Mouse (Mus musculus): ENCODE data around the gene Bag5. TPM values are rescaled to one million over a fixed set of nuclear protein-coding genes. Genes with fewer than 3 reads are reported as not detected.

Bag5 gene
- polyA plus RNA-seq, 1 experiment: 49.6 TPM

DNA sequence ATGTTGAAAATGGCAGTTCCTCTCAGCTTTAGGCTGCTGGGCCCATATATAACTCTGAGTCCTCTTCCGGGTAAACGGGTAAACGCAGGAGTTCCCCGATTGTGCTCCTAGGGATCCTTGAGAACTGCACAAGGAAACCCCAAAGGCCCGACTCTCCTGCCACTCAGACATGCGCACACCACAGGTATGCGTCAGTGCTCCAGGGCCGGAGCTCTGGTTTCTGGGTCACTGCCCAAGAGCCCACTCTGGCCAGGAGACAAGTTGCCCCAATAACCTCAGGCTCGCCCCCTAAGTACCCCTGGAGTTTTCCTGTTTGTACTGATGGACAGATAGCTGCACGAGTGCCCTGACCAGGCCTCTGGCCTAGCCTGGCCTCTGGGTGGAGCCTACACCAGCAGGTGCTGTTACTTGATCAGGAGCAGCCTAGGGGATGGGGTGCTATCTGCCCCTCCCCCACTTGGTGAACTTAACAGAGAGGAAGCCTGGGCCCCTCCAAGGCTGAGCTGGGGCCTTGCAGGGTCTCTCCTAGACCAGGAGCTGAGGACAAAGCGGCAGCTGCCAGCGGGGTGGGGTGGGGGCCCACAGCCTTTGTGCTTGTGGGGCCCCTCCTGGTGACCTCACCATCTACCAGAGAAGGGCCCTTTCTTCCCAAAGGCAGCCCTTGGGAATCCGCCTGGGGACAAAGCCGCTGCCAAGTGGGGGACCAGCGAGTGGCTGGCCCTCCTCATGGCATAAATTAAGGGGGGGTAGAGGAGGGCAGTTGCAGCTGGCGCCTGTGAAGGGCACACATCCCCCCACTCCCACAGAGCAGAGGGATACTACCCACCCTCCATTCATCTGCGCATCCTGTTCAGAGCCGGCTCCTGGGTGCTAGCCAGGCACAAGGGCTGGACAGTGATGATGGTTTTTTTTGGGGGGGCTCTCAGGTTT lies 19.5 kb downstream of the Bag5 start:
- TF ChIP-seq CTCF (IDR thresholded peaks at IDR 0.05; ENCODE audit: extremely low read depth, insufficient read depth, low read length): no peak
- TF ChIP-seq POLR2A (IDR thresholded peaks at IDR 0.05; ENCODE audit: extremely low read depth, insufficient read depth, low read length): no peak
- Histone ChIP-seq H3K27ac (ENCODE audit: insufficient read depth, low read length) (peak overlapping the region; percentile 89), H3K4me1 (ENCODE audit: control insufficient read depth, insufficient read depth, low read length) (peaks cover 17% of the 10 kb centered on the region), H3K4me3 (ENCODE audit: insufficient read depth, low read length) (no peak overlapping the region)

DNA sequence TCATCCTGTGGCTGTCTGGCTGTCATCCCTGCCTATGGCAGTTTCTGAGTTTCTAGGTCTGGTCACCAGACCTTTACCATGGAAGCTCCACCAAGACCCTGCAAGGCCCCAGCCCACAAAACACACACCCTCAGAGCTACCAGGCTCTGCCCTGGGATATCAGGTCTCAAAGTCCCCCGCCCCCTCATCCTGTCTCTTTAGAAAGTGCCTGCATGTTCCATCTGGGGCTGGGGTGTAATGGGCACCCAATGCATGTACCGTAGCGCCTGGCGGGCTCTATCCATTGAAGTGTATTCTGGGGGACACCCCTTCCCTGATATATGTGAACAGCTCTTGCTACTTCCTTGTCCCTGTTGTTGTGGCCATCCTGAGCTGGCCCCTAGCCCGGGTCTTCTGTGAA lies 20.2 kb downstream of the Bag5 start:
- H3K4me3 ChIP-seq (ENCODE audit: insufficient read depth, low read length): no peak overlapping the region
- peak overlapping the region; percentile 89; the same call in 1 of the 2 replicates for H3K27ac ChIP-seq (ENCODE audit: insufficient read depth, low read length)
- TF ChIP-seq CTCF (IDR thresholded peaks at IDR 0.05; ENCODE audit: extremely low read depth, insufficient read depth, low read length) (no peak), POLR2A (IDR thresholded peaks at IDR 0.05; ENCODE audit: extremely low read depth, insufficient read depth, low read length) (no peak)
- H3K4me1 ChIP-seq (ENCODE audit: control insufficient read depth, insufficient read depth, low read length): peaks cover 20% of the 10 kb centered on the region

DNA sequence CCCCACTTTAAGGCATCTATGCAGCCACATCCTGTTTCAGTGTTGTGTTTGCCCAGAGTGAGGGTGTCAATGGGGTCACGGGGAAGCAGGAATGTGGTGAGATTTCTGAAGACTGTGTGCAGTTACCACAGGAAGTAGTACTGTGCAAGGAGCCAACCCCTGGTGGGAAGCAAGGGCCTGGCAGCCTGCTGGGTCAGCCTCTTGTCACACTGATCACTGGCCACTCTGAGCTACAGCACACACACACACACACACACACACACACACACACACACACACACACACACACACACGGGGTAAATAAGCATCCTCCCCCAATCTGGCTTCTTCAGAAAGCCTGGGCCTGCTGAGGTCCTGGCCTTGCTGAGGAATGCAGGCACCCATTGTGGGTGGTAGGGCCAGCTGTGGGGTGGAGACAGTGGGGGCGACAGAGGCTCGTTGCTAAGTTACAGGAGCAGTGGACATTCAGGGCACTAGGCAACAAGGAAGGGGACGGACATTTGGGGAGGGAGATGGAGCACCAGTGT lies 21.6 kb downstream of the Bag5 start:
- 0 out of 2 replicates have a peak overlapping the region, but pooled peaks have one; percentile 52 for H3K27ac ChIP-seq (ENCODE audit: insufficient read depth, low read length)
- no peak overlapping the region for H3K4me3 ChIP-seq (ENCODE audit: insufficient read depth, low read length)
- TF ChIP-seq POLR2A (IDR thresholded peaks at IDR 0.05; ENCODE audit: extremely low read depth, insufficient read depth, low read length): no peak
- TF ChIP-seq CTCF (IDR thresholded peaks at IDR 0.05; ENCODE audit: extremely low read depth, insufficient read depth, low read length): no peak
- peaks cover 30% of the 10 kb centered on the region for H3K4me1 ChIP-seq (ENCODE audit: control insufficient read depth, insufficient read depth, low read length)

DNA sequence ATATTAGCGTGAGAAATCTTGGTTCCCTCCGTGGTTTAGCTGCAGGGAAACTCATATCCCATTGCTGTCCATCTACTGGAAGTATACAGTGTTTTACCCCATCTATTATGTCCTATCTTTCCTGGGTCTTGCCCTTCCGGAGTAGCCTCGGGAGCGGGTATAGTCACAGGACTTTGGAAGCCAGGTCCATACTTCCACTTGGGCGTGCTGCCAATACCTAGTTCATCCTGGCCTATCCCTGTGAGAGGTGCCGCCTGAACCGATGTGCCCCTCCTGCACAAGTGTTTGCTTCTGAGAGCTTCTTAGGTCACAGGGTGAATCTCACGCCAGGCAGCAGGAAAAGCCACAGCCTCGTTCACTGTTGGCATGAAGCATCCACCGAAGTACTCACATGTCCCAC lies 23.6 kb downstream of the Bag5 start:
- no peak overlapping the region for H3K27ac ChIP-seq (ENCODE audit: insufficient read depth, low read length)

DNA sequence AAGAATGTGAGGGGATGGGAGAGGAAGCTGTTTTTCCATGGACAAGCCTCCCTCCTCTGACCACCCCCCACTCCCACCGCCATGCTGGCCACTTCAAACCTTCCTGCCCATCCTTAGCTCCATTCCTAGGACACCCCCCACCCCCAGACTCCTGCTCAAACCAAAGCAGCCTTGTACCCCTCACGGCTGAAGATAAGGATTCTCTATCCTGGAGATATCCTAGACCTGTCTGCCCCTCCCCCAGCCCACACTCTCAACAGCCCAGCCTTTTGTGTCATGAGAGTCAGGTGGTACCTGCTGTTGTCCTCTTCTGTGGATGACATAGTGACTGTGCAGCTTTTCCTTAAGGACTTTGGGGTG lies 25.0 kb downstream of the Bag5 start:
- H3K4me1 ChIP-seq (ENCODE audit: control insufficient read depth, insufficient read depth, low read length): peaks cover 19% of the 10 kb centered on the region
- H3K4me3 ChIP-seq (ENCODE audit: insufficient read depth, low read length): no peak overlapping the region
- TF ChIP-seq CTCF (IDR thresholded peaks at IDR 0.05; ENCODE audit: extremely low read depth, insufficient read depth, low read length): no peak
- TF ChIP-seq POLR2A (IDR thresholded peaks at IDR 0.05; ENCODE audit: extremely low read depth, insufficient read depth, low read length): no peak
- peak overlapping the region; percentile 74 for H3K27ac ChIP-seq (ENCODE audit: insufficient read depth, low read length)

More for the DNA sequence above, 23.6 kb downstream of the Bag5 start:
- TF ChIP-seq CTCF (IDR thresholded peaks at IDR 0.05; ENCODE audit: extremely low read depth, insufficient read depth, low read length): no peak
- no peak for TF ChIP-seq POLR2A (IDR thresholded peaks at IDR 0.05; ENCODE audit: extremely low read depth, insufficient read depth, low read length)
- H3K4me1 ChIP-seq (ENCODE audit: control insufficient read depth, insufficient read depth, low read length): peaks cover 23% of the 10 kb centered on the region
- H3K4me3 ChIP-seq (ENCODE audit: insufficient read depth, low read length): no peak overlapping the region

DNA sequence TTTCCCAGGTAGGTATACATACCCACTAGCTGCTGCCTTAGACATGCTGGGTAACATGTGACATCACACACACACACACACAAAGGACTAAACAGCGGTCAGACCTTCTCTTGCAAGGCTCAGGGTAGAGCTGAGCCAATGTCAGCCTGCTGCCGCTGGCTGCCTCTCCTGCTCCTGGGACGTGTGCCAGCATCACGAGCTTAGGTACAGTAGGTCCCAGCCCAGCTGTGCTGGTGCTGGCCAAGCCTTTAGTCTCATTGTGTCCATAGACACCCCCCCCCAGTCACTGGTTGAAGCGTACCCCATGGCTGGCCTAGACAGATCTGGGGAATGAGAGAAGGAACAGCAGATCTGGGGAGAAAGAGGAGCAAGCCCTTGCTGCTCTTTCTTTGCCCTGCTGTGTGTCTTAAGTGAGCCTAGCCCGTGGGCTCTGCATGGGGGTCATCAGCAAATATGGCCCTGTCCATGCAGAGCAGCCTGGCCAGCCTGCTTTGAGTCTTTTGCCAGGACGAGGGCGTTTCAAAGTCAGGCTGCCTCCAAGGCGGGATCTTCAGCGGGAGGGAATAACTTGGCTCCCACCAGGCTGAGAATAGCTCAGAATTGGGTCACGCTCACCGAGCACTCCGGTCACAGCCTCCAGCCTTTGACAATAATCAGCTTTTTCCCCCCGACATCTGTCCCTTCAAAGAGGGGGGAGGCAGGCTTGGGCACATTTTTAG lies 25.5 kb downstream of the Bag5 start:
- Histone ChIP-seq H3K4me3 (ENCODE audit: insufficient read depth, low read length) (no peak overlapping the region), H3K27ac (ENCODE audit: insufficient read depth, low read length) (peak overlapping the region; percentile 74), H3K4me1 (ENCODE audit: control insufficient read depth, insufficient read depth, low read length) (peaks cover 19% of the 10 kb centered on the region)
- TF ChIP-seq POLR2A (IDR thresholded peaks at IDR 0.05; ENCODE audit: extremely low read depth, insufficient read depth, low read length) (no peak), CTCF (IDR thresholded peaks at IDR 0.05; ENCODE audit: extremely low read depth, insufficient read depth, low read length) (no peak)

DNA sequence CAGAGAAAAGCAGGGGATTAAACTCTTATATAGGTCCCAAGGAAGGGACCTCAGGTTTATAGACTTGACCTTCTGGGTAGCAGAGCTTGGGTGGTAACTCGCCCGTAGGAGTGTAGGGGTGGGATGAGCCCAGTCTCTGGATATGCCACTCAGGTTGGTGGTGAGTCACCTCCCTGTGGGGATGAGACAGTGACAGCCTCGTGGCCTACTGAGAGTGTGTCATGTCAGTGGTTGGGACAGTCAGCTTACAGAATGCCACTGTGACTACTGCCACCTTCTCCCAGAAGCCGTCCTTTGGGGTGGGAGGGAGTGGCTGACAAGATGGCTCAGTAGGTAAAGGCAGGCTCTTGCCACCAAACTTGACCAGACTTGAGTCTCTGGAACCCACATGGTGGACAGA lies 26.7 kb downstream of the Bag5 start:
- TF ChIP-seq POLR2A (IDR thresholded peaks at IDR 0.05; ENCODE audit: extremely low read depth, insufficient read depth, low read length) (no peak), CTCF (IDR thresholded peaks at IDR 0.05; ENCODE audit: extremely low read depth, insufficient read depth, low read length) (no peak)
- Histone ChIP-seq H3K27ac (ENCODE audit: insufficient read depth, low read length) (peak overlapping the region; percentile 74), H3K4me1 (ENCODE audit: control insufficient read depth, insufficient read depth, low read length) (peaks cover 17% of the 10 kb centered on the region), H3K4me3 (ENCODE audit: insufficient read depth, low read length) (no peak overlapping the region)

DNA sequence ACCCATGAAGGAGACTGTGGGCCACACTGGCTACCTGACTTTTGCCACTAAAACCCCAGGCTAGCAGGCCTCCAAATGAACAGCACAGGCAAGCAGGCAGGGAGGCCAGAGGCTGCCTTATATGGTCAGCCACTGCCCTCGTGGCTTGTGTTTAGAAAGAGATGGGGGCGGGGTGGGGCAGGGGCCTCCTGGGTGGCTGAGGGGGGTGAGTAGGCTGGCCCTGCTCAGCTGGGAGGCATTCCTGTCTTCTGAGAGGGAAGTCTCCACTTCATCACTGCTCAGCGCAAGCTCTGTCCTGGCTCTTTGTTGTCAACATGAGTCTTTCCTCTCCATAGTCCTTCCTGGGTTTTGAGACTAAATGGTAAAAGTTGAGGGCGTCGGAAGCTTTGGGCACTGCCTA lies 30.3 kb downstream of the Bag5 start:
- Histone ChIP-seq H3K4me1 (ENCODE audit: control insufficient read depth, insufficient read depth, low read length) (peaks cover 16% of the 10 kb centered on the region), H3K27ac (ENCODE audit: insufficient read depth, low read length) (no peak overlapping the region), H3K4me3 (ENCODE audit: insufficient read depth, low read length) (no peak overlapping the region)
- TF ChIP-seq POLR2A (IDR thresholded peaks at IDR 0.05; ENCODE audit: extremely low read depth, insufficient read depth, low read length) (no peak), CTCF (IDR thresholded peaks at IDR 0.05; ENCODE audit: extremely low read depth, insufficient read depth, low read length) (no peak)

DNA sequence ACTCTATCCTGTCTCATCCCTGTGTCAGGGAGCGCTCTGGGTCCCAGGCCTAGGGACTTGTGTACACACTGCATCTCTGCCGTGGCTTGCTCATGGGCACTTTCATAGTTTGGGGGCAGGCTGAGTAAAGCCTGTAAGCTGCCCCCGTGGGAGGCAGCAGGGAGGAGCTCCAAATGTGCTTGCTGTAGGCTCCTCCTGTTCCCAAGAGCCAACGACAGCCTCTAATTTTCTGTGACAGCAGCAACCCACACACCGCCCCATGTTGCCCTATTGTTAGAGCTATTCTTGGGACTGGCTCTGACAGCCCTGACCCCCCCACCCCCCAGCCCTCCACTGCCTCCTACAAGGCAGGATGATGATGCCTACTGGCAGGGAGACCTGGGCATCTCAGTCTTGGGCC lies 31.1 kb downstream of the Bag5 start:
- Histone ChIP-seq H3K27ac (ENCODE audit: insufficient read depth, low read length) (peak overlapping the region; percentile 85), H3K4me3 (ENCODE audit: insufficient read depth, low read length) (no peak overlapping the region), H3K4me1 (ENCODE audit: control insufficient read depth, insufficient read depth, low read length) (peaks cover 15% of the 10 kb centered on the region)
- TF ChIP-seq CTCF (IDR thresholded peaks at IDR 0.05; ENCODE audit: extremely low read depth, insufficient read depth, low read length) (no peak), POLR2A (IDR thresholded peaks at IDR 0.05; ENCODE audit: extremely low read depth, insufficient read depth, low read length) (no peak)

Data from cortical plate, adult 2 months (tissue).